Mouse (Mus musculus) embryo, embryonic 11.5 days (tissue): ENCODE data around the gene Gm37240.
"Not testable (repeated sequence)": the region's sequence is repeated elsewhere in the genome, so short reads cannot be mapped to it uniquely, and the experiment has no call there.

Experiments used
- DNase-seq: peaks from one replicate; pipeline ENCODE4 v3.0.0-alpha.2; 2012; ENCODE audit warnings: low read depth, low spot score

Gm37240 gene

GRCm38 (mm10) chr3:84615050-84615855 lies 1272.1 kb downstream of the Gm37240 start:
- no peak for DNase-seq

GRCm38 (mm10) chr3:84610183-84610710 lies 1277.1 kb downstream of the Gm37240 start:
- no peak for DNase-seq

GRCm38 (mm10) chr3:84603212-84603611 lies 1284.1 kb downstream of the Gm37240 start:
- DNase-seq: no peak

- no peak for DNase-seq
Measured at GRCm38 (mm10) chr3:84602759-84603158, 1284.6 kb downstream of the Gm37240 start.

- DNase-seq: no peak
Measured at GRCm38 (mm10) chr3:84601870-84602495, 1285.3 kb downstream of the Gm37240 start.

- DNase-seq: no peak
Measured at GRCm38 (mm10) chr3:84598756-84599155, 1288.6 kb downstream of the Gm37240 start.

- no peak for DNase-seq
Measured at GRCm38 (mm10) chr3:84597996-84598734, 1289.2 kb downstream of the Gm37240 start.

- DNase-seq: no peak
Measured at GRCm38 (mm10) chr3:84595677-84596234, 1291.6 kb downstream of the Gm37240 start.

GRCm38 (mm10) chr3:84594894-84595676 lies 1292.2 kb downstream of the Gm37240 start:
- DNase-seq: no peak

- no peak for DNase-seq
Measured at GRCm38 (mm10) chr3:84593274-84593673, 1294.0 kb downstream of the Gm37240 start, which contains the start of gene Tigd4. Gene Tigd4, plus strand, starts transcription at chr3:84593574.

- no peak for DNase-seq
Measured at GRCm38 (mm10) chr3:84586736-84587135, 1300.6 kb downstream of the Gm37240 start.

- no peak for DNase-seq
Measured at GRCm38 (mm10) chr3:84582913-84583276, 1304.4 kb downstream of the Gm37240 start.

GRCm38 (mm10) chr3:84582023-84582912 lies 1305.0 kb downstream of the Gm37240 start, which contains the start of gene Arfip1:
Gene Arfip1, minus strand, starts transcription at chr3:84582625.
- DNase-seq: peak; percentile 87

- no peak for DNase-seq
Measured at GRCm38 (mm10) chr3:84581696-84582022, 1305.7 kb downstream of the Gm37240 start.

- DNase-seq: no peak
Measured at GRCm38 (mm10) chr3:84580716-84581115, 1306.6 kb downstream of the Gm37240 start.

- DNase-seq: no peak
Measured at GRCm38 (mm10) chr3:84570501-84570900, 1316.8 kb downstream of the Gm37240 start.

GRCm38 (mm10) chr3:84569587-84569986 lies 1317.7 kb downstream of the Gm37240 start:
- DNase-seq: no peak

GRCm38 (mm10) chr3:84568540-84568939 lies 1318.8 kb downstream of the Gm37240 start:
- DNase-seq: no peak

GRCm38 (mm10) chr3:84563415-84563814 lies 1323.9 kb downstream of the Gm37240 start:
- DNase-seq: no peak

GRCm38 (mm10) chr3:84562911-84563310 lies 1324.4 kb downstream of the Gm37240 start:
- DNase-seq: not testable (repeated sequence)
